Mouse (Mus musculus) left cerebral cortex, postnatal 4 days (tissue): ENCODE measurements at regions not wholly inside any gene's neighbourhood (a gene's known extent, or its start where the extent isn't known, plus 50 kb on each side); places are given as distances from the start of the nearest gene placed in this dataset.
"Not testable (repeated sequence)": the region's sequence is repeated elsewhere in the genome, so short reads cannot be mapped to it uniquely, and the experiment has no call there.

ENCODE experiments used
- DNase-seq: peaks from one replicate; pipeline ENCODE4 v3.0.0-alpha.2; 2022
- intact Hi-C: fragments of 180-260 bp; cut with DNase I; formaldehyde crosslinking; loops from one replicate; pipeline ENCODE4 v1.15.1; 2025

- intact Hi-C loops = no loop called here
- DNase-seq = no peak
Measured at GRCm38 (mm10) chr13:113485511-113485910, 132.9 kb downstream of the Snx18 start.

GRCm38 (mm10) chr13:113484159-113484762, 134.1 kb downstream of the Snx18 start:
- DNase-seq = no peak
- intact Hi-C loops = no loop called here

GRCm38 (mm10) chr13:113482911-113483310, 135.5 kb downstream of the Snx18 start:
- intact Hi-C loops = no loop called here
- DNase-seq = no peak

GRCm38 (mm10) chr13:113477901-113478510, 140.4 kb downstream of the Snx18 start:
- no peak for DNase-seq
- intact Hi-C loops = no loop called here

- no peak for DNase-seq
- intact Hi-C loops = no loop called here
Measured at GRCm38 (mm10) chr13:113470822-113471557, 147.4 kb downstream of the Snx18 start.

- peak; percentile 65 for DNase-seq
- intact Hi-C loops = no loop called here
Measured at GRCm38 (mm10) chr13:113464190-113465064, 153.9 kb downstream of the Snx18 start.

GRCm38 (mm10) chr13:113463420-113463819, 154.9 kb downstream of the Snx18 start:
- intact Hi-C loops = no loop called here
- DNase-seq = peak; percentile 37

GRCm38 (mm10) chr13:113454490-113455295, 161.7 kb downstream of the BC067074 start:
- intact Hi-C loops = no loop called here
- no peak for DNase-seq

GRCm38 (mm10) chr13:113448378-113448777, 155.4 kb downstream of the BC067074 start:
- intact Hi-C loops = no loop called here
- DNase-seq = no peak

- intact Hi-C loops = no loop called here
- no peak for DNase-seq
Measured at GRCm38 (mm10) chr13:113446226-113446625, 153.3 kb downstream of the BC067074 start.

- intact Hi-C loops, DNase-seq: not testable (repeated sequence)
Measured at GRCm38 (mm10) chr13:113444481-113444880, 151.5 kb downstream of the BC067074 start.

GRCm38 (mm10) chr13:113443078-113443477, 150.1 kb downstream of the BC067074 start:
- no peak for DNase-seq
- intact Hi-C loops = no loop called here

- no peak for DNase-seq
- intact Hi-C loops = no loop called here
Measured at GRCm38 (mm10) chr13:113442169-113442568, 149.2 kb downstream of the BC067074 start.

GRCm38 (mm10) chr13:113440137-113440536, 147.2 kb downstream of the BC067074 start:
- DNase-seq = no peak
- intact Hi-C loops = no loop called here

GRCm38 (mm10) chr13:113439516-113439915, 146.6 kb downstream of the BC067074 start:
- intact Hi-C loops = loop anchor here (2.0 kb wide), 1 partner anchor 59 kb away; no protein-coding TSS in a partner anchor

GRCm38 (mm10) chr13:113438872-113439271, 145.9 kb downstream of the BC067074 start:
- DNase-seq = no peak
- intact Hi-C loops = loop anchor here (2.0 kb wide), 1 partner anchor 60 kb away; no protein-coding TSS in a partner anchor

More at GRCm38 (mm10) chr13:113439516-113439915, 146.6 kb downstream of the BC067074 start:
- no peak for DNase-seq

GRCm38 (mm10) chr13:113436288-113436687, 143.3 kb downstream of the BC067074 start:
- intact Hi-C loops = no loop called here
- DNase-seq = no peak

GRCm38 (mm10) chr13:113435117-113435516, 142.2 kb downstream of the BC067074 start:
- DNase-seq = no peak
- intact Hi-C loops = no loop called here

GRCm38 (mm10) chr13:113433456-113433855, 140.5 kb downstream of the BC067074 start:
- intact Hi-C loops = no loop called here
- DNase-seq = no peak

- intact Hi-C loops = no loop called here
- peak; percentile 18 for DNase-seq
Measured at GRCm38 (mm10) chr13:113429615-113430014, 136.7 kb downstream of the BC067074 start.
